Mouse (Mus musculus): Measurements from ENCODE around the gene Olfr913. TPM values are rescaled to one million over a fixed set of nuclear protein-coding genes. Genes with fewer than 3 reads are reported as not detected.

Olfr913 gene
- polyA plus RNA-seq (2012; rRNA removed) = not detected in 2 replicates
- polyA plus RNA-seq (2014; fragmentation: Nextera tagmentation; extraction: Ambion mirVana) = not detected in 2 replicates

GRCm38 (mm10) chr9:38592459-38592858 is at the start of gene Olfr913:
Gene Olfr913 (plus strand): TSS chr9:38592759.
- Histone ChIP-seq H3K9ac (replicated peaks) (no peak within 1 kb of the TSS), H3K27me3 (ENCODE audit: control insufficient read depth, insufficient read depth, low read length) (no peaks in the 10 kb centered on the region), H3K4me3 (ENCODE audit: insufficient read depth in 1 of 2, low read depth in 2 of 2, low read length in 2 of 2) (no peak within 1 kb of the TSS), H3K4me2 (ENCODE audit: low read depth) (no peak within 1 kb of the TSS), H3K9me3 (ENCODE audit: control insufficient read depth, low read length) (no peaks in the 10 kb centered on the region), H3K4me1 (replicated peaks; ENCODE audit: control insufficient read depth in 2 of 2, insufficient read depth in 2 of 2, low read length in 1 of 2) (no peaks in the 10 kb centered on the region), H3K27ac (no peak within 1 kb of the TSS), H3K36me3 (replicated peaks; ENCODE audit: control insufficient read depth, insufficient read depth, low read depth) (no peaks in the 10 kb centered on the region)
- TF ChIP-seq CTCF (IDR thresholded peaks at IDR 0.05; ENCODE audit: low read depth) (no peak), EP300 (IDR thresholded peaks at IDR 0.05; ENCODE audit: low read depth) (no peak)
- DNase-seq (ENCODE audit: low read depth in 3 of 3, low spot score in 3 of 3) = no peak
- ATAC-seq (ENCODE audit: insufficient read depth) = no peak
- 35% methylated on average over 2 of the region's 2 CpGs for WGBS (ENCODE audit: insufficient replicate concordance)

- no peaks in the 10 kb centered on the region for H3K27me3 ChIP-seq (ENCODE audit: control insufficient read depth, insufficient read depth, low read length)
- ATAC-seq (ENCODE audit: insufficient read depth) (no peak), DNase-seq (ENCODE audit: low read depth in 3 of 3, low spot score in 3 of 3) (no peak)
- WGBS (ENCODE audit: insufficient replicate concordance) = 44% methylated on average over 1 of the region's 1 CpGs
- H3K9me3 ChIP-seq (ENCODE audit: control insufficient read depth, low read length) = no peaks in the 10 kb centered on the region
- no peaks in the 10 kb centered on the region for H3K4me1 ChIP-seq (replicated peaks; ENCODE audit: control insufficient read depth in 2 of 2, insufficient read depth in 2 of 2, low read length in 1 of 2)
- TF ChIP-seq EP300 (IDR thresholded peaks at IDR 0.05; ENCODE audit: low read depth) (no peak), CTCF (IDR thresholded peaks at IDR 0.05; ENCODE audit: low read depth) (no peak)
- no peaks in the 10 kb centered on the region for H3K36me3 ChIP-seq (replicated peaks; ENCODE audit: control insufficient read depth, insufficient read depth, low read depth)
- H3K4me2 ChIP-seq (ENCODE audit: low read depth) = no peak within 1 kb of the TSS
- H3K4me3 ChIP-seq (ENCODE audit: insufficient read depth in 1 of 2, low read depth in 2 of 2, low read length in 2 of 2) = no peak within 1 kb of the TSS
- no peak within 1 kb of the TSS for H3K27ac ChIP-seq
- H3K9ac ChIP-seq (replicated peaks) = no peak within 1 kb of the TSS
Measured at GRCm38 (mm10) chr9:38579878-38580277, 12.7 kb upstream of the Olfr913 start, which contains the start of gene Olfr912. Gene Olfr912 (plus strand): TSS chr9:38580178.

DNA sequence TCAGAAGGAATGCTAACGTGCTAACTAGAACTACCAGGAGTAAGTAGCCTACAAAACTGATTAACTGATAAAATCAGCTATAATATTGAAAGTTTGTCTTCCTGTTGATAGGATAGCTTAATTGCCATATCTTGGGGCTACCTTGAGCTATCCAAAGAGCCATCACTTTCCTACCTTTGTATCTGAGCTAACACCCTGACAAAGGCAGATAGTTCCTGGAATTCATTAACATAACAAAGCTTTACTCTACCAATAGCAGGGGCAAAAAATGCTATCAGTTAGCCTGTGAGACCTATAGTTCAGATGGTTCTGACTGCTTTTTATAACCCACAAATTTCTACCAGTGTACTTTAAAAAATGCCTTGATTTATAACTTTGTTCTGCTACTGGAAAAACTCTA is 1.5 kb upstream of the Olfr913 start:
- DNase-seq (ENCODE audit: low read depth in 3 of 3, low spot score in 3 of 3) = no peak
- Histone ChIP-seq H3K27me3 (ENCODE audit: control insufficient read depth, insufficient read depth, low read length) (no peaks in the 10 kb centered on the region), H3K9me3 (ENCODE audit: control insufficient read depth, low read length) (no peaks in the 10 kb centered on the region), H3K9ac (replicated peaks) (no peak overlapping the region), H3K27ac (no peak overlapping the region), H3K4me3 (ENCODE audit: insufficient read depth in 1 of 2, low read depth in 2 of 2, low read length in 2 of 2) (no peak overlapping the region), H3K36me3 (replicated peaks; ENCODE audit: control insufficient read depth, insufficient read depth, low read depth) (no peaks in the 10 kb centered on the region), H3K4me1 (replicated peaks; ENCODE audit: control insufficient read depth in 2 of 2, insufficient read depth in 2 of 2, low read length in 1 of 2) (no peaks in the 10 kb centered on the region), H3K4me2 (ENCODE audit: low read depth) (no peak overlapping the region)
- TF ChIP-seq EP300 (IDR thresholded peaks at IDR 0.05; ENCODE audit: low read depth) (no peak), CTCF (IDR thresholded peaks at IDR 0.05; ENCODE audit: low read depth) (no peak)
- 56% methylated on average over 1 of the region's 1 CpGs for WGBS (ENCODE audit: insufficient replicate concordance)
- no peak for ATAC-seq (ENCODE audit: insufficient read depth)

DNA sequence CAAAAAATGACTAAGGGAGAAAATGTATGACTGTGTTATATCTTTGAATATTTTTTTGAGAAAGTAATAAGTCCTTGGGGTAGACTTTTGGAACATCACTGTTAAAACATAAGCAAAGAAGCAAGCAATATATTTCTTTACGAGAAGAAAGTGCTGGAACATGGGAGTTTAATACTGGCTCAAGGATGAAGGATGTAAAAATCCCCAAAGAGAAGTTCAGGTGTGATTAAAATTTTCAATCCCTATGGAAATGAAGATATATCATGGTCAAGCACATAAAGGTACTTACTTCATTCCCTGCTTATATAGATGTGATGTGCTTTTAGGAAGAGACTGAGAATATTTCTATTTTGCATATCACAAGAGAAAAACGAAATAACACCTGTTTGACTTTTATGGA is 12.2 kb downstream of the Olfr913 start, which contains the start of gene Olfr914:
Olfr914 (plus strand) TSS at position 301 of the 400 bp plus-strand sequence.
- no peak within 1 kb of the TSS for H3K27ac ChIP-seq
- no peak within 1 kb of the TSS for H3K4me3 ChIP-seq (ENCODE audit: insufficient read depth in 1 of 2, low read depth in 2 of 2, low read length in 2 of 2)
- no peaks in the 10 kb centered on the region for H3K4me1 ChIP-seq (replicated peaks; ENCODE audit: control insufficient read depth in 2 of 2, insufficient read depth in 2 of 2, low read length in 1 of 2)
- ATAC-seq (ENCODE audit: insufficient read depth) (no peak), DNase-seq (ENCODE audit: low read depth in 3 of 3, low spot score in 3 of 3) (no peak)
- H3K9ac ChIP-seq (replicated peaks) = no peak within 1 kb of the TSS
- no peaks in the 10 kb centered on the region for H3K9me3 ChIP-seq (ENCODE audit: control insufficient read depth, low read length)
- no peak for TF ChIP-seq EP300 (IDR thresholded peaks at IDR 0.05; ENCODE audit: low read depth)
- no peak for TF ChIP-seq CTCF (IDR thresholded peaks at IDR 0.05; ENCODE audit: low read depth)
- H3K4me2 ChIP-seq (ENCODE audit: low read depth) = no peak within 1 kb of the TSS
- no peaks in the 10 kb centered on the region for H3K27me3 ChIP-seq (ENCODE audit: control insufficient read depth, insufficient read depth, low read length)
- no peaks in the 10 kb centered on the region for H3K36me3 ChIP-seq (replicated peaks; ENCODE audit: control insufficient read depth, insufficient read depth, low read depth)
- WGBS (ENCODE audit: insufficient replicate concordance) = 28% methylated on average over 2 of the region's 2 CpGs

DNA sequence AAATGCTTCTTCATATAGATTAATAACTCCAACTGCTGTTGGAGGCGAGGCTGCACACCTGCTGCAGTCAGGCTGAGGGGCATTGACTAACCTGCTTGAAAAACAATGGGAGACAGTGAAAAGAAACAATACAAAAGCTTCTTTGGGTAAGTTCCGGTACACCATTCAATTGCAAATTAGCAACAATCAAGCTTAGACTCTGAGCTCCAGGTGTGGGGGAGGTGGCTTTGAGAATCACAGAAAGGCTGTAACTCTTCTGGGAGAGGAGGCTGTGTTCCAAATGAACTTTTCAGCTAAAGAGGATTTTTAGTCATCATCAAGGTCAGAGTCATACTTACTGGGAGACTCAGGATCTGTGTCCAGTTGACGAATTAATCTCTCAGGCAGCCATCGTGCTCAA is 39.8 kb downstream of the Olfr913 start:
- Histone ChIP-seq H3K4me2 (ENCODE audit: low read depth) (no peak overlapping the region), H3K4me1 (replicated peaks; ENCODE audit: control insufficient read depth in 2 of 2, insufficient read depth in 2 of 2, low read length in 1 of 2) (no peaks in the 10 kb centered on the region), H3K27me3 (ENCODE audit: control insufficient read depth, insufficient read depth, low read length) (no peaks in the 10 kb centered on the region), H3K9me3 (ENCODE audit: control insufficient read depth, low read length) (no peaks in the 10 kb centered on the region), H3K4me3 (ENCODE audit: insufficient read depth in 1 of 2, low read depth in 2 of 2, low read length in 2 of 2) (no peak overlapping the region), H3K36me3 (replicated peaks; ENCODE audit: control insufficient read depth, insufficient read depth, low read depth) (no peaks in the 10 kb centered on the region), H3K9ac (replicated peaks) (no peak overlapping the region), H3K27ac (no peak overlapping the region)
- ATAC-seq (ENCODE audit: insufficient read depth) (no peak), DNase-seq (ENCODE audit: low read depth in 3 of 3, low spot score in 3 of 3) (no peak)
- WGBS (ENCODE audit: insufficient replicate concordance) = 48% methylated on average over 4 of the region's 4 CpGs
- TF ChIP-seq CTCF (IDR thresholded peaks at IDR 0.05; ENCODE audit: low read depth) (no peak), EP300 (IDR thresholded peaks at IDR 0.05; ENCODE audit: low read depth) (no peak)

Other genes starting within 250 kb of the Olfr913 start
- gene Olfr898, start 244.3 kb upstream of the Olfr913 start, polyA plus RNA-seq (2012; rRNA removed) = not detected in 2 replicates
- not detected in 2 replicates for gene Olfr898, start 244.3 kb upstream of the Olfr913 start, polyA plus RNA-seq (2014; fragmentation: Nextera tagmentation; extraction: Ambion mirVana)
- gene Olfr250, start 225.9 kb upstream of the Olfr913 start, polyA plus RNA-seq (2012; rRNA removed) = not detected in 2 replicates
- gene Olfr250, start 225.9 kb upstream of the Olfr913 start, polyA plus RNA-seq (2014; fragmentation: Nextera tagmentation; extraction: Ambion mirVana) = not detected in 2 replicates
- not detected in 2 replicates for gene Olfr251, start 215.7 kb upstream of the Olfr913 start, polyA plus RNA-seq (2012; rRNA removed)
- not detected in 2 replicates for gene Olfr251, start 215.7 kb upstream of the Olfr913 start, polyA plus RNA-seq (2014; fragmentation: Nextera tagmentation; extraction: Ambion mirVana)
- gene Olfr147, start 191.1 kb upstream of the Olfr913 start, polyA plus RNA-seq (2012; rRNA removed) = not detected in 2 replicates
- gene Olfr147, start 191.1 kb upstream of the Olfr913 start, polyA plus RNA-seq (2014; fragmentation: Nextera tagmentation; extraction: Ambion mirVana) = not detected in 2 replicates
- not detected in 2 replicates for gene Olfr901, start 163.3 kb upstream of the Olfr913 start, polyA plus RNA-seq (2012; rRNA removed)
- gene Olfr901, start 163.3 kb upstream of the Olfr913 start, polyA plus RNA-seq (2014; fragmentation: Nextera tagmentation; extraction: Ambion mirVana) = not detected in 2 replicates
- gene Olfr902, start 145.1 kb upstream of the Olfr913 start, polyA plus RNA-seq (2012; rRNA removed) = not detected in 2 replicates
- not detected in 2 replicates for gene Olfr902, start 145.1 kb upstream of the Olfr913 start, polyA plus RNA-seq (2014; fragmentation: Nextera tagmentation; extraction: Ambion mirVana)
- not detected in 2 replicates for gene Olfr904, start 129.6 kb upstream of the Olfr913 start, polyA plus RNA-seq (2012; rRNA removed)
- gene Olfr904, start 129.6 kb upstream of the Olfr913 start, polyA plus RNA-seq (2014; fragmentation: Nextera tagmentation; extraction: Ambion mirVana) = not detected in 2 replicates
- not detected in 2 replicates for gene Olfr905, start 121.7 kb upstream of the Olfr913 start, polyA plus RNA-seq (2012; rRNA removed)
- not detected in 2 replicates for gene Olfr905, start 121.7 kb upstream of the Olfr913 start, polyA plus RNA-seq (2014; fragmentation: Nextera tagmentation; extraction: Ambion mirVana)
- gene Olfr906, start 105.7 kb upstream of the Olfr913 start, polyA plus RNA-seq (2012; rRNA removed) = not detected in 2 replicates
- not detected in 2 replicates for gene Olfr906, start 105.7 kb upstream of the Olfr913 start, polyA plus RNA-seq (2014; fragmentation: Nextera tagmentation; extraction: Ambion mirVana)
- not detected in 2 replicates for gene Olfr907, start 97.0 kb upstream of the Olfr913 start, polyA plus RNA-seq (2012; rRNA removed)
- gene Olfr907, start 97.0 kb upstream of the Olfr913 start, polyA plus RNA-seq (2014; fragmentation: Nextera tagmentation; extraction: Ambion mirVana) = not detected in 2 replicates
- gene Olfr911-ps1, start 71.2 kb upstream of the Olfr913 start, polyA plus RNA-seq (2012; rRNA removed) = not detected in 2 replicates
- not detected in 2 replicates for gene Olfr911-ps1, start 71.2 kb upstream of the Olfr913 start, polyA plus RNA-seq (2014; fragmentation: Nextera tagmentation; extraction: Ambion mirVana)
- gene Olfr910, start 54.9 kb upstream of the Olfr913 start, polyA plus RNA-seq (2012; rRNA removed) = not detected in 2 replicates
- not detected in 2 replicates for gene Olfr910, start 54.9 kb upstream of the Olfr913 start, polyA plus RNA-seq (2014; fragmentation: Nextera tagmentation; extraction: Ambion mirVana)
- not detected in 2 replicates for gene Olfr912, start 12.6 kb upstream of the Olfr913 start, polyA plus RNA-seq (2012; rRNA removed)
- gene Olfr912, start 12.6 kb upstream of the Olfr913 start, polyA plus RNA-seq (2014; fragmentation: Nextera tagmentation; extraction: Ambion mirVana) = not detected in 2 replicates
- gene Olfr914, start 12.3 kb downstream of the Olfr913 start, polyA plus RNA-seq (2012; rRNA removed) = not detected in 2 replicates
- not detected in 2 replicates for gene Olfr914, start 12.3 kb downstream of the Olfr913 start, polyA plus RNA-seq (2014; fragmentation: Nextera tagmentation; extraction: Ambion mirVana)
- gene Olfr916, start 67.1 kb downstream of the Olfr913 start, polyA plus RNA-seq (2012; rRNA removed) = not detected in 2 replicates
- gene Olfr916, start 67.1 kb downstream of the Olfr913 start, polyA plus RNA-seq (2014; fragmentation: Nextera tagmentation; extraction: Ambion mirVana) = not detected in 2 replicates
- not detected in 2 replicates for gene Olfr917, start 73.1 kb downstream of the Olfr913 start, polyA plus RNA-seq (2012; rRNA removed)
- not detected in 2 replicates for gene Olfr917, start 73.1 kb downstream of the Olfr913 start, polyA plus RNA-seq (2014; fragmentation: Nextera tagmentation; extraction: Ambion mirVana)
- gene Olfr918, start 81.8 kb downstream of the Olfr913 start, polyA plus RNA-seq (2012; rRNA removed) = not detected in 2 replicates
- not detected in 2 replicates for gene Olfr918, start 81.8 kb downstream of the Olfr913 start, polyA plus RNA-seq (2014; fragmentation: Nextera tagmentation; extraction: Ambion mirVana)
- gene Olfr919, start 110.9 kb downstream of the Olfr913 start, polyA plus RNA-seq (2012; rRNA removed) = not detected in 2 replicates
- gene Olfr919, start 110.9 kb downstream of the Olfr913 start, polyA plus RNA-seq (2014; fragmentation: Nextera tagmentation; extraction: Ambion mirVana) = not detected in 2 replicates
- 3.0 and 4.5 TPM in 2 replicates for gene Vwa5a, start 125.5 kb downstream of the Olfr913 start, polyA plus RNA-seq (2012; rRNA removed)
- 8.5 TPM in 2 replicates for gene Vwa5a, start 125.5 kb downstream of the Olfr913 start, polyA plus RNA-seq (2014; fragmentation: Nextera tagmentation; extraction: Ambion mirVana)
- gene Olfr920, start 159.5 kb downstream of the Olfr913 start, polyA plus RNA-seq (2012; rRNA removed) = 0.03 and 0.04 TPM in 2 replicates
- gene Olfr920, start 159.5 kb downstream of the Olfr913 start, polyA plus RNA-seq (2014; fragmentation: Nextera tagmentation; extraction: Ambion mirVana) = not detected in 2 replicates
- not detected in 2 replicates for gene Olfr921, start 180.3 kb downstream of the Olfr913 start, polyA plus RNA-seq (2012; rRNA removed)
- gene Olfr921, start 180.3 kb downstream of the Olfr913 start, polyA plus RNA-seq (2014; fragmentation: Nextera tagmentation; extraction: Ambion mirVana) = not detected in 2 replicates
- not detected in 2 replicates for gene Olfr922, start 221.9 kb downstream of the Olfr913 start, polyA plus RNA-seq (2012; rRNA removed)
- gene Olfr922, start 221.9 kb downstream of the Olfr913 start, polyA plus RNA-seq (2014; fragmentation: Nextera tagmentation; extraction: Ambion mirVana) = not detected in 2 replicates
- not detected in 2 replicates for gene Olfr923, start 233.8 kb downstream of the Olfr913 start, polyA plus RNA-seq (2012; rRNA removed)
- not detected in 2 replicates for gene Olfr923, start 233.8 kb downstream of the Olfr913 start, polyA plus RNA-seq (2014; fragmentation: Nextera tagmentation; extraction: Ambion mirVana)